Mouse (Mus musculus): Measurements from ENCODE around the gene Trmt10b. TPM values are rescaled to one million over a fixed set of nuclear protein-coding genes. Genes with fewer than 3 reads are reported as not detected.

Trmt10b gene
- total and polyA plus RNA-seq, 2 experiments from 2014 or later: 12.5 to 23.3 TPM

DNA sequence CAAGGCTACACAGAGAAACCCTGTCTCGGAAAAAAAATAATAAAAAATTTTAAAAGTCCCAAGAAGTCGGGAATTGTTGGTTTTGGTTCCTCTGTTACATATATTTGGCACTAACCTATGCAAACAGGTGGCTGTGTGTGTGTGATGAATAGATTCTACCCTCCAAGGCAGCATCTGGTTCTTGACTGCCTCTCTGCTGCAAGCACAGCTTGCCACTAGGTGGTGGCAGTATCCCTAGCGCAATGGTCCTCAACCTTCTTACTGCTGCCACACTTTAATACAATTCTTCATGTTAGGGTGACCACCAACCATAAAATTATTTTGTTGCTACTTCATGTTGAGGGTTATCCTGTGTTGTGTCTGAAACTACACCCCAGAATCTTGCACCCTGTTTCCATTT lies 10.6 kb upstream of the Trmt10b start:
- no peaks in the 10 kb centered on the region for H3K36me3 ChIP-seq (ENCODE audit: insufficient read depth, low read length)
- H3K4me1 ChIP-seq (ENCODE audit: insufficient read depth, low read length): no peaks in the 10 kb centered on the region
- H3K27me3 ChIP-seq (ENCODE audit: insufficient read depth, low read length): no peaks in the 10 kb centered on the region
- H3K27ac ChIP-seq (ENCODE audit: low read depth, low read length): no peak overlapping the region
- DNase-seq (ENCODE audit: low spot score): peak; percentile 38
- no peak overlapping the region for H3K9ac ChIP-seq (replicated peaks; ENCODE audit: low read length, poor library complexity, severe bottlenecking)
- peak; percentile 75 for TF ChIP-seq CTCF (IDR thresholded peaks at IDR 0.05)
- H3K9me3 ChIP-seq (ENCODE audit: low read length): no peaks in the 10 kb centered on the region
- H3K4me2 ChIP-seq (ENCODE audit: low read depth, low read length, poor library complexity, severe bottlenecking): no peak overlapping the region
- 41% methylated on average over 3 of the region's 3 CpGs for WGBS
- no peak overlapping the region for H3K4me3 ChIP-seq (ENCODE audit: low read depth, low read length)
- ATAC-seq (ENCODE audit: low FRiP score): no peak

DNA sequence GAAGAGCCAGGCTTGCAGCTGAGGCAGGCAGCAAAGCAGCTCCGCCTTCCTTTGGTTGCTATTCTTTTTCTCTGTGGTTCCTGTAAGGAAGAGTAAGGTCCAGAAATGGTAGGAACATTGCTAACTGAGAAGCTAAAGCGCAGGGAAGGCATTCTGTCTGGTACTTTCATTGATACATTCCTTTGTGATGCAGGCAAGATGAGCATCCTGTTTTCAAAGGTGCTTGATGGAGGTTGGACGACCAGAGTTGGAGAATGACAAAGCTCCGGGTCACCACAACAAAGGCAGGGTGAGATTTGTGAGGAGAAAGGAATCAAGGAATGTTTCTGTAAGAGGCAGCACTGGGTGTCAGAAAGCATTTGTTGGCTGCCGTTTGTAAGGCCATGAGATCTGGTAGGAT lies 9.0 kb upstream of the Trmt10b start:
- Histone ChIP-seq H3K9ac (replicated peaks; ENCODE audit: low read length, poor library complexity, severe bottlenecking) (no peak overlapping the region), H3K27me3 (ENCODE audit: insufficient read depth, low read length) (no peaks in the 10 kb centered on the region), H3K27ac (ENCODE audit: low read depth, low read length) (no peak overlapping the region), H3K36me3 (ENCODE audit: insufficient read depth, low read length) (no peaks in the 10 kb centered on the region), H3K4me1 (ENCODE audit: insufficient read depth, low read length) (no peaks in the 10 kb centered on the region), H3K4me2 (ENCODE audit: low read depth, low read length, poor library complexity, severe bottlenecking) (no peak overlapping the region), H3K4me3 (ENCODE audit: low read depth, low read length) (no peak overlapping the region), H3K9me3 (ENCODE audit: low read length) (no peaks in the 10 kb centered on the region)
- WGBS: 62% methylated on average over 5 of the region's 5 CpGs
- no peak for DNase-seq (ENCODE audit: low spot score)
- TF ChIP-seq CTCF (IDR thresholded peaks at IDR 0.05): no peak
- no peak for ATAC-seq (ENCODE audit: low FRiP score)

DNA sequence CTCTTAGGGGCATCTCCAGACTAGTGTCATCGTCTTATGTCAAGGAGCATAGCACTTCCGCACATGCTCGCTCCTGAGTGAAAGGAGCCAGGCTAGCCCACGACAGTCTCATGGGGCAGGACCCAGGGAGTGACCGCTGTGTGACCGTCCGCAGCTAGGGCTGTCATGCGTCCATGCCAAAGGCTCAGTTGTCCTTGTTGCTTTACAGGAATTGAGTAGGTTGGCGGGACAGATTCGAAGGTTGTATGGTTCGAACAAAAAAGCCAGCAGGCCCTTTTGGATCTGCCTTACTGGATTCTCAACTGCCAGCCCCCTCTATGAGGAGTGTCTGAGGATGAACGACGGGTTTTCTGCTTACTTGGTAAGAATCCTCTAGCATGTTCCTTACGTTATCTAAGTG lies 8.6 kb downstream of the Trmt10b start:
- Histone ChIP-seq H3K4me3 (ENCODE audit: low read depth, low read length) (no peak overlapping the region), H3K9me3 (ENCODE audit: low read length) (no peaks in the 10 kb centered on the region), H3K4me2 (ENCODE audit: low read depth, low read length, poor library complexity, severe bottlenecking) (no peak overlapping the region), H3K9ac (replicated peaks; ENCODE audit: low read length, poor library complexity, severe bottlenecking) (no peak overlapping the region), H3K27me3 (ENCODE audit: insufficient read depth, low read length) (no peaks in the 10 kb centered on the region), H3K4me1 (ENCODE audit: insufficient read depth, low read length) (no peaks in the 10 kb centered on the region), H3K36me3 (ENCODE audit: insufficient read depth, low read length) (peaks cover 44% of the 10 kb centered on the region), H3K27ac (ENCODE audit: low read depth, low read length) (no peak overlapping the region)
- ATAC-seq (ENCODE audit: low FRiP score): no peak
- no peak for TF ChIP-seq CTCF (IDR thresholded peaks at IDR 0.05)
- 96% methylated on average over 14 of the region's 14 CpGs for WGBS
- DNase-seq (ENCODE audit: low spot score): no peak

DNA sequence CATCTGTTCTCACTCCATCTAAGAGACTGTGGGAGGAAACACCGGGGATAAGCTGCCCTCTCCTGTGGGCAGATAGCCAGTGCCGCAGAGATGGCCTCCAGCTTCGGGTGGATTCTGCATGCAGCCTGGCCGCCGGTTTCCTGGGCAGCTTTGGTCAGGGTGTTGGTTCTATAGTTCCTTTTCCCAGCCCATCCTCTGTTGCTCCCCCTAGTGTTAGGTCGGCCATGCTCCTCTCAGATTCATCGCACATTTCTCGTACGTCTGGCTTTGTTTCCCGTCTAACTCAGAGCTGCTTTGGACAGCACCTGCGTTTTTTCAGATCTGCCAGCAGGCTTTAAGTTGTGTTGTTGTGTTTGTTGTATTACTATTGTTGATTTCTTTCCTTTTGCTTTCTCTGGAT lies 11.1 kb downstream of the Trmt10b start:
- TF ChIP-seq CTCF (IDR thresholded peaks at IDR 0.05): peak; percentile 71

DNA sequence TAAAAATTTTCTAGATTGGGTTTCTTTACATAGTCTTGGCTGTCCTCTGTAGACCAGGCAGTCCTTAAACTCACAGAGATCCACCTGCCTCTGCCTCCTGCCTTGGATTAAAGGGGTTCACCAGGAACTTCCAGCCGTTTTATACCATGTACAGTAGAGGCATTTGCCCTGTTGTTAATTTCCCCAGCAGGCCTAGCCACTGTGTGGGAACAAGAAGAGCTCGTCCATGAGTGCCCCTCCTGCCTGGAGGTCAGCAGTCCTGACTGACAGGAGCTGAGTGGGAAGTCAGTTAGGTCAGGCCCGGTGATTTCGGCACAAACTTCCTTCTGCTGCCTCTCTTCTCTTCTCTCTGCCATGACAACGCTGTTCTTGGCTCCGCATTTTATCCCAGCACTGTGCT lies 11.7 kb downstream of the Trmt10b start:
- Histone ChIP-seq H3K9me3 (ENCODE audit: low read length) (no peaks in the 10 kb centered on the region), H3K4me3 (ENCODE audit: low read depth, low read length) (no peak overlapping the region), H3K4me2 (ENCODE audit: low read depth, low read length, poor library complexity, severe bottlenecking) (no peak overlapping the region), H3K9ac (replicated peaks; ENCODE audit: low read length, poor library complexity, severe bottlenecking) (no peak overlapping the region), H3K36me3 (ENCODE audit: insufficient read depth, low read length) (peaks cover 29% of the 10 kb centered on the region), H3K4me1 (ENCODE audit: insufficient read depth, low read length) (no peaks in the 10 kb centered on the region), H3K27ac (ENCODE audit: low read depth, low read length) (no peak overlapping the region), H3K27me3 (ENCODE audit: insufficient read depth, low read length) (no peaks in the 10 kb centered on the region)
- no peak for TF ChIP-seq CTCF (IDR thresholded peaks at IDR 0.05)
- no peak for ATAC-seq (ENCODE audit: low FRiP score)
- WGBS: 95% methylated on average over 6 of the region's 6 CpGs
- DNase-seq (ENCODE audit: low spot score): no peak

More for the DNA sequence above, 11.1 kb downstream of the Trmt10b start:
- Histone ChIP-seq H3K36me3 (ENCODE audit: insufficient read depth, low read length) (peaks cover 29% of the 10 kb centered on the region), H3K4me3 (ENCODE audit: low read depth, low read length) (no peak overlapping the region), H3K27me3 (ENCODE audit: insufficient read depth, low read length) (no peaks in the 10 kb centered on the region), H3K27ac (ENCODE audit: low read depth, low read length) (no peak overlapping the region), H3K9ac (replicated peaks; ENCODE audit: low read length, poor library complexity, severe bottlenecking) (no peak overlapping the region), H3K9me3 (ENCODE audit: low read length) (no peaks in the 10 kb centered on the region), H3K4me2 (ENCODE audit: low read depth, low read length, poor library complexity, severe bottlenecking) (no peak overlapping the region), H3K4me1 (ENCODE audit: insufficient read depth, low read length) (no peaks in the 10 kb centered on the region)
- DNase-seq (ENCODE audit: low spot score) (peak; percentile 22), ATAC-seq (ENCODE audit: low FRiP score) (no peak)
- WGBS: 28% methylated on average over 11 of the region's 11 CpGs

DNA sequence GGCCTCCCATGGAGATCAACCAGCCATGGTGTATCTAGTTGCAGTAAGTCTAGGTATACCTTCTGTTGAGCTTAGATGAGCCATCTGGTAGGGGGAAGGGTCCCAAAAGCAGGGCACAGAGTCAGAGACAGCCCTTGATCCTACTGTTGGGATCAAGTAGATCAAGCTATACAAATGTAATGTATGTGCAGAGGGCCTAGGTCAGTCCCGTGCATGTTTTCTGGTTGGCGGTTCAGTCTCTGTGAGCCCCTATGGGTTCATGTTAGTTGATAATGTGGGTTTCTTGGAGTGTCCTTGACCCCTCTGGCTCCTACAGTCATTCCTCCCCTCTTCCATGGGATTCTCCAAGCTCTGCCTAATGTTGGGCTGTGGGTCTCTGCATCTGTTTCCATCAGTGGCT lies 14.1 kb downstream of the Trmt10b start:
- Histone ChIP-seq H3K4me1 (ENCODE audit: insufficient read depth, low read length) (no peaks in the 10 kb centered on the region), H3K4me2 (ENCODE audit: low read depth, low read length, poor library complexity, severe bottlenecking) (no peak overlapping the region), H3K27me3 (ENCODE audit: insufficient read depth, low read length) (no peaks in the 10 kb centered on the region), H3K27ac (ENCODE audit: low read depth, low read length) (no peak overlapping the region), H3K9me3 (ENCODE audit: low read length) (no peaks in the 10 kb centered on the region), H3K9ac (replicated peaks; ENCODE audit: low read length, poor library complexity, severe bottlenecking) (no peak overlapping the region), H3K36me3 (ENCODE audit: insufficient read depth, low read length) (peaks cover 24% of the 10 kb centered on the region), H3K4me3 (ENCODE audit: low read depth, low read length) (no peak overlapping the region)
- no peak for TF ChIP-seq CTCF (IDR thresholded peaks at IDR 0.05)
- no peak for DNase-seq (ENCODE audit: low spot score)
- WGBS: 93% methylated on average over 2 of the region's 2 CpGs
- ATAC-seq (ENCODE audit: low FRiP score): no peak

All from midbrain, postnatal 0 days (tissue).